Mouse (Mus musculus) thymus, adult 2 months (tissue): Measurements from ENCODE around the gene Ankrd13d.

Experiments
- CTCF ChIP-seq: fragments of 200-500 bp; IDR thresholded peaks from 2 replicates; pipeline ENCODE4 v1.5.1; 2012; ENCODE audit warnings: mild to moderate bottlenecking, control low read depth, low read length, moderate library complexity, borderline replicate concordance; ENCODE audit not compliant: control insufficient read depth, poor library complexity, insufficient read depth; ENCODE audit errors: extremely low read depth
- POLR2A ChIP-seq: fragments of 200-500 bp; IDR thresholded peaks from 2 replicates; pipeline ENCODE4 v1.6.1; 2012; ENCODE audit warnings: mild to moderate bottlenecking, low read length, control low read depth, moderate library complexity; ENCODE audit not compliant: control insufficient read depth, poor library complexity, insufficient read depth; ENCODE audit errors: extremely low read depth

DNA sequence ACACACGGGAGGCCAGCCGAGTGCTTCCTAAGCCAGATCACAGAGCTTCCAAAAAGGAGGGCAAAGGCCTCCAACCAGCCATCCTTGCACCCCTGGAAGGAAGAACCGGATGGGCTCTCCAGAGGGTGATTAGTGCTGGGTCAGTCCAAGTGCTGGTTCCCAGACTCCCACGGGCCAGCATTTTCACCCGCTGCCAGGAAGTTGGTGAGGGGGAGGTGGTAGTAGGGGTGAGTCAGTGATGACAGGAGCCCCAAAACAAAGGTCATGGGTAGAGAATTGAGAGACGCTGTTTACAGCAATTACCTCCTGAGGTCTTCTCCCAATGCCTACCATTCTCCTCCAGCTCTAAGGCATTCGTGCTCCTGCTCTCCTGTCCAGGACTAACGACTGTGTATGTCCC lies 52.5 kb downstream of the Ankrd13d start:
- TF ChIP-seq POLR2A (no peak), CTCF (no peak)
